Mouse (Mus musculus): Measurements from ENCODE around the gene Smu1. TPM values are rescaled to one million over a fixed set of nuclear protein-coding genes. Genes with fewer than 3 reads are reported as not detected.

Smu1 gene
- polyA plus RNA-seq, 1 experiment from 2014 or later = 172 TPM

GRCm38 (mm10) chr4:40727247-40727646, 30.5 kb downstream of the Smu1 start:
- no peaks in the 10 kb centered on the region for H3K27me3 ChIP-seq (ENCODE audit: insufficient read depth, poor library complexity, severe bottlenecking)
- H3K4me1 ChIP-seq (replicated peaks) = peaks cover 27% of the 10 kb centered on the region
- no peak overlapping the region for H3K4me3 ChIP-seq
- no peak for DNase-seq (ENCODE audit: low spot score)
- no peak overlapping the region for H3K27ac ChIP-seq
- peaks cover 83% of the 10 kb centered on the region for H3K36me3 ChIP-seq
- H3K9me3 ChIP-seq = no peaks in the 10 kb centered on the region
- WGBS = 98% methylated on average over 1 of the region's 1 CpGs

- H3K27me3 ChIP-seq (ENCODE audit: insufficient read depth, poor library complexity, severe bottlenecking) = no peaks in the 10 kb centered on the region
- no peak for DNase-seq (ENCODE audit: low spot score)
- H3K36me3 ChIP-seq = peaks cover 66% of the 10 kb centered on the region
- peaks cover 41% of the 10 kb centered on the region for H3K4me1 ChIP-seq (replicated peaks)
- H3K9me3 ChIP-seq = no peaks in the 10 kb centered on the region
- peak overlapping the region; percentile 95; the same call in 1 of the 2 replicates for H3K4me3 ChIP-seq
- no peak overlapping the region for H3K27ac ChIP-seq
These were observed 32.2 kb downstream of the Smu1 start for GRCm38 (mm10) chr4:40725554-40725953.

- DNase-seq (ENCODE audit: low spot score) = no peak
- WGBS = 91% methylated on average over 7 of the region's 7 CpGs
- Histone ChIP-seq H3K36me3 (peaks cover 62% of the 10 kb centered on the region), H3K4me1 (replicated peaks) (peaks cover 41% of the 10 kb centered on the region), H3K4me3 (peak overlapping the region; percentile 95), H3K27ac (no peak overlapping the region), H3K9me3 (no peaks in the 10 kb centered on the region), H3K27me3 (ENCODE audit: insufficient read depth, poor library complexity, severe bottlenecking) (no peaks in the 10 kb centered on the region)
These were observed 32.6 kb downstream of the Smu1 start for GRCm38 (mm10) chr4:40725141-40725540.

GRCm38 (mm10) chr4:40722687-40723460, 34.8 kb downstream of the Smu1 start:
- H3K27me3 ChIP-seq (ENCODE audit: insufficient read depth, poor library complexity, severe bottlenecking) = no peaks in the 10 kb centered on the region
- H3K4me1 ChIP-seq (replicated peaks) = peaks cover 41% of the 10 kb centered on the region
- no peaks in the 10 kb centered on the region for H3K9me3 ChIP-seq
- WGBS = under 1% methylated on average over 60 of the region's 62 CpGs
- peaks cover 39% of the 10 kb centered on the region for H3K36me3 ChIP-seq
- H3K27ac ChIP-seq = peak overlapping the region; percentile 100
- H3K4me3 ChIP-seq = peak overlapping the region; percentile 95
- peak; percentile 87 for DNase-seq (ENCODE audit: low spot score)

- Histone ChIP-seq H3K9me3 (no peaks in the 10 kb centered on the region), H3K4me3 (peak within 1 kb of the TSS; percentile 95), H3K4me1 (replicated peaks) (peaks cover 41% of the 10 kb centered on the region), H3K27me3 (ENCODE audit: insufficient read depth, poor library complexity, severe bottlenecking) (no peaks in the 10 kb centered on the region), H3K36me3 (peaks cover 32% of the 10 kb centered on the region), H3K27ac (peak within 1 kb of the TSS; percentile 100)
- peak; percentile 95 for DNase-seq (ENCODE audit: low spot score)
- WGBS = under 1% methylated on average over 54 of the region's 54 CpGs
These were observed 35.6 kb downstream of the Smu1 start, which contains the start of gene Dnaja1 for GRCm38 (mm10) chr4:40722011-40722666. Gene Dnaja1 (plus strand): TSS chr4:40722150.

GRCm38 (mm10) chr4:40720910-40721309, 36.8 kb downstream of the Smu1 start:
- no peak overlapping the region for H3K4me3 ChIP-seq
- 96% methylated on average over 8 of the region's 8 CpGs for WGBS
- H3K4me1 ChIP-seq (replicated peaks) = peaks cover 41% of the 10 kb centered on the region
- H3K36me3 ChIP-seq = peaks cover 19% of the 10 kb centered on the region
- 0 out of 2 replicates have a peak overlapping the region, but pooled peaks have one; percentile 100 for H3K27ac ChIP-seq
- no peak for DNase-seq (ENCODE audit: low spot score)
- no peaks in the 10 kb centered on the region for H3K9me3 ChIP-seq
- no peaks in the 10 kb centered on the region for H3K27me3 ChIP-seq (ENCODE audit: insufficient read depth, poor library complexity, severe bottlenecking)

GRCm38 (mm10) chr4:40717141-40717540, 40.6 kb downstream of the Smu1 start:
- no peak overlapping the region for H3K27ac ChIP-seq
- no peaks in the 10 kb centered on the region for H3K27me3 ChIP-seq (ENCODE audit: insufficient read depth, poor library complexity, severe bottlenecking)
- H3K9me3 ChIP-seq = no peaks in the 10 kb centered on the region
- no peak for DNase-seq (ENCODE audit: low spot score)
- peaks cover 13% of the 10 kb centered on the region for H3K4me1 ChIP-seq (replicated peaks)
- no peak overlapping the region for H3K4me3 ChIP-seq
- no peaks in the 10 kb centered on the region for H3K36me3 ChIP-seq
- 90% methylated on average over 3 of the region's 3 CpGs for WGBS

- 29% methylated on average over 9 of the region's 9 CpGs for WGBS
- no peak for DNase-seq (ENCODE audit: low spot score)
- no peaks in the 10 kb centered on the region for H3K36me3 ChIP-seq
- H3K9me3 ChIP-seq = no peaks in the 10 kb centered on the region
- H3K27ac ChIP-seq = peak overlapping the region; percentile 95
- H3K27me3 ChIP-seq (ENCODE audit: insufficient read depth, poor library complexity, severe bottlenecking) = no peaks in the 10 kb centered on the region
- H3K4me1 ChIP-seq (replicated peaks) = peaks cover 27% of the 10 kb centered on the region
- H3K4me3 ChIP-seq = peak overlapping the region; percentile 73
These were observed 53.9 kb downstream of the Smu1 start for GRCm38 (mm10) chr4:40703710-40704275.

- peak within 1 kb of the TSS; percentile 95 for H3K27ac ChIP-seq
- peak; percentile 97 for DNase-seq (ENCODE audit: low spot score)
- H3K36me3 ChIP-seq = no peaks in the 10 kb centered on the region
- peak within 1 kb of the TSS; percentile 73 for H3K4me3 ChIP-seq
- H3K27me3 ChIP-seq (ENCODE audit: insufficient read depth, poor library complexity, severe bottlenecking) = no peaks in the 10 kb centered on the region
- H3K4me1 ChIP-seq (replicated peaks) = peaks cover 27% of the 10 kb centered on the region
- H3K9me3 ChIP-seq = no peaks in the 10 kb centered on the region
- under 1% methylated on average over 42 of the region's 42 CpGs for WGBS
These were observed 54.7 kb downstream of the Smu1 start, which contains the start of gene Aptx for GRCm38 (mm10) chr4:40702797-40703709. Gene Aptx (minus strand): TSS chr4:40703194.

- WGBS = 87% methylated on average over 3 of the region's 3 CpGs
- Histone ChIP-seq H3K27ac (peak overlapping the region; percentile 95), H3K27me3 (ENCODE audit: insufficient read depth, poor library complexity, severe bottlenecking) (no peaks in the 10 kb centered on the region), H3K4me1 (replicated peaks) (peaks cover 27% of the 10 kb centered on the region), H3K9me3 (no peaks in the 10 kb centered on the region), H3K4me3 (peak overlapping the region; percentile 73), H3K36me3 (peaks cover 6% of the 10 kb centered on the region)
- no peak for DNase-seq (ENCODE audit: low spot score)
These were observed 55.9 kb downstream of the Smu1 start for GRCm38 (mm10) chr4:40701796-40702195.

GRCm38 (mm10) chr4:40700216-40700615, 57.5 kb downstream of the Smu1 start:
- Histone ChIP-seq H3K27me3 (ENCODE audit: insufficient read depth, poor library complexity, severe bottlenecking) (no peaks in the 10 kb centered on the region), H3K4me3 (no peak overlapping the region), H3K27ac (no peak overlapping the region), H3K9me3 (no peaks in the 10 kb centered on the region), H3K36me3 (peaks cover 22% of the 10 kb centered on the region), H3K4me1 (replicated peaks) (peaks cover 27% of the 10 kb centered on the region)
- no peak for DNase-seq (ENCODE audit: low spot score)
- 87% methylated on average over 8 of the region's 8 CpGs for WGBS

GRCm38 (mm10) chr4:40697059-40697458, 60.7 kb downstream of the Smu1 start:
- 87% methylated on average over 7 of the region's 7 CpGs for WGBS
- no peaks in the 10 kb centered on the region for H3K9me3 ChIP-seq
- H3K27me3 ChIP-seq (ENCODE audit: insufficient read depth, poor library complexity, severe bottlenecking) = no peaks in the 10 kb centered on the region
- peaks cover 10% of the 10 kb centered on the region for H3K4me1 ChIP-seq (replicated peaks)
- no peak overlapping the region for H3K4me3 ChIP-seq
- H3K27ac ChIP-seq = no peak overlapping the region
- H3K36me3 ChIP-seq = peaks cover 51% of the 10 kb centered on the region
- no peak for DNase-seq (ENCODE audit: low spot score)

Data from hindbrain, embryonic 10.5 days (tissue).